Mouse (Mus musculus) urinary bladder, postnatal 10 days (tissue): Measurements from ENCODE around the gene Ptprn2.

ENCODE experiments used
- DNase-seq: peaks from one replicate; pipeline ENCODE4 v3.0.0; 2022; ENCODE audit warnings: low spot score

The Ptprn2 gene

DNA sequence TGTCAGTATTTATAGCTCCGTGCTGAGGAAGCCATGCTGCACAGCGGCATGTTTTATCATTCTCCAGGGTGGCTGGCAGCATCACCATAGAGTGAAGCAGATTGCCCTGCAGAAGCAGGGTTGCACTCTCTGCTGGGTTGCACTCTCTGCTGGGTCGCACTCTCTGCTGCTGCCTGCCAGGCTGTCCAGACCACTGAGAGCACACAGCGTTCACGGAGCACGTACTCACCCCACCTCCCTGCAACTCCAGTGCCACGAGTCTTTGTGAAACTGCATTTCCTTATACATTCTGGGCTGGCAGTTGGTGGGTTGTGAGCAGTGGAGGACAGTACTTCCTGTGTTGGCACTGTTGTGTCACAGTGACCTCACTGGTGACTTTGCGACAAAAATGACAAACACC, 108.9 kb downstream of the Ptprn2 start:
- no peak for DNase-seq

DNA sequence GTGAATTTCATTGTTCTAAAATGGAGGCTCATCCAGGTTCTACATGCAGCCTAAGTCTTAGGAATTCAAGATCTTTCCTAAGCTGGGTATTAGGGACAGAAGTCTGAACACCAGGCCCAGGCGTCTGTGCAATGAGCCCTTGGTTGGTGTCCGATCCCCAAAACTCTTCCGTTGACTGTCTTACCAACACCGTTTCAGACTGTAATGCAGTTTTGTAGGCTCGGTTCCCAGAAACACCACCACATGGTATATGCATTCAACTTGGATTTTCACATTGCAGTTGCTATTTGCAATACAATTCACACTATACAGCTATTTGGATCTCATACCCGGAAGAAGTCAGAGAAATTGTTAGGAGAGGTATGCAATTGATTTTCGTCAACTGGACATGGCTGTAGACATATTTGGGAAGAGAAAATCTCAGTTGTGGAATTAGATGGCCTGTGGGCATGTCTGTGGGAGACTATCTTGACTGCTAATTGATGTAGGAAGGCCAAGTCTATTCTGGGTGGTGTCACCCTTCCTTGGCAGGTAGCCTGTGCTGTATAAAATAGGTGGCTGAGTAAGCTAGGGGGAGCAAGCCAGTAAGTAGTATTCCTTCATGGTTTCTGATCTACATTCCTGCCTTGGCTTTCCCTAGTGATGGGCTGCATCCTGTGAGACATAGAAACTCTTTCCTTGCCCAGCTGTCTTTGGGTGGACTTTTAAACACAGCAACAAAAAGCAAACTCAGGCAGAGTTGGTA, 109.5 kb downstream of the Ptprn2 start:
- no peak for DNase-seq

DNA sequence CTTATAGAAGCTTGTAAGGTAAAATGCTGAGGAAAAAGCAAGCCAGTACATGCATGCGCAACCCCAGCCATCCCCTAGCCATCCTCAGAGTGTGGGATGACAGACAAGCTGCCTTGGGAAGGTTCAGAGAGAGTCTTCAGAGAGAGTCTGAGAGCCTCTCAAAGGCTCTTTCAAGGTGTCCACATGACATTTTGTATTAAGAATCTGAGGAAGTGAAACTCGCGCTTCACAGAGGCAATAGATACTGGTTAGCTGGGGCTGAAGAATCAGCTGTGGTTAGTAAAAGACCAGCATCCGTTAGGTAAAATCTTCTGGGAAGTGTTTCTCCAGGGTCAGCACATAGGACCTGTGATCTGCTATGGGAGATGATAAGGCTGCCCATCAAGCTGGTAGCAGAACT, 110.2 kb downstream of the Ptprn2 start:
- DNase-seq = no peak

DNA sequence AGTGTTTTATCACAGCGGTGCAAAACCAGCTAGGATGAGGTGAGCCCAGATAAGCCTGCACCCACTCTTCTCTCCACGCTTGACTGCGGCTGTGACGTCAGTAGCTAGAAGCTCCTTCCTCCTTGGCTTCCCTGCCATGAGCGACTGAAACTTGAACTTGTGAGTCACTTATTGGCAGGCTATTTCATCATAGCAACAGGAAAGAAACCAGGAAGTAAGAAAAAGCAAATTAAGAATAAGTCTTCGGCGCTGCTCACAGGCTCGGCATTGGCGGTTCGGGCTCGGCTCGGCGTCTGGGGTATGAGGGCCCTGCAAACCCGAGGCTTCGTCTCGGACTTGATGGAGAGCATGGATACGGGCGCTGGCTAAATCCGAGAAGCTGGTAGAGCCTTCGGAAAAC, 111.5 kb downstream of the Ptprn2 start:
- DNase-seq = no peak

GRCm38 (mm10) chr12:116597670-116598069, 112.2 kb downstream of the Ptprn2 start:
- no peak for DNase-seq

- DNase-seq = no peak
Measured at GRCm38 (mm10) chr12:116598123-116599005, 112.8 kb downstream of the Ptprn2 start.

DNA sequence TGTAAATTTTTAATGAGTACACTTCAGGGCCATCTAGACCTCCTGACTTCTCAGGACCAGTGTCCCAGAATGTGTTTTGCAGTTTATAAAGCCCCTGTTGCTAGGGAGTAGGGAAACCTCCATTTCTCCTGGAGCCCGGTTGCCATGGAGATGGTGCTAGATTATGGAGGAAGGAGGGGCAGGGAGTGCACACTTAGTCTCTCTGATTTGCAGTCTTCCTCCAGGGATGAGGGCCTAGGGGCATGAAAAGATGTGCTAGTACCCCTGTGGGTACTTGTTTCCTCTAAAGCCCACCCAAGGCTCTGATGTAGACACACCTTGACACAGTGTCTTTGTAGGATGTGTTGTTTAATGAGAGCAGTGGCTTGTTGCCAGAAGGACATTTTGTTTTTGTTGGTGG, 114.0 kb downstream of the Ptprn2 start:
- no peak for DNase-seq

DNA sequence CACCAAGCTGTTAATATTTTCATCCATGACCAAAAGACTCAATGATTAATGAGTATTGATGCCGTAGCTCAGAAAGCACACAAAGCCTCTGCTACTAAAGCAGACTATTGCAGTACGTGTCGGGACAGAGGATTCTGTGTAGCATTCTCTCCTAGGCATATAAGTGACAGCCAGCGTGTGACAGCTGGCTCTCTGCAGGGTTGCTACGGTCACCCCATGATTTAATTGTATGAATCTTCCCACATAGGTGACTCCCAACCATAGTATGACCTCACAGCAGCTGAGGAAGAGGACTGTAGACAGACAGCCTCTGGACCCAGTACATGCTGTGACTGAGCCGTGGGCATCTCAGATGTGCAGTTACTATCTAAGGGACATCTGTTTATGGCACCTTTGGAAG, 114.5 kb downstream of the Ptprn2 start:
- no peak for DNase-seq

GRCm38 (mm10) chr12:116601395-116601794, 115.9 kb downstream of the Ptprn2 start:
- no peak for DNase-seq

DNA sequence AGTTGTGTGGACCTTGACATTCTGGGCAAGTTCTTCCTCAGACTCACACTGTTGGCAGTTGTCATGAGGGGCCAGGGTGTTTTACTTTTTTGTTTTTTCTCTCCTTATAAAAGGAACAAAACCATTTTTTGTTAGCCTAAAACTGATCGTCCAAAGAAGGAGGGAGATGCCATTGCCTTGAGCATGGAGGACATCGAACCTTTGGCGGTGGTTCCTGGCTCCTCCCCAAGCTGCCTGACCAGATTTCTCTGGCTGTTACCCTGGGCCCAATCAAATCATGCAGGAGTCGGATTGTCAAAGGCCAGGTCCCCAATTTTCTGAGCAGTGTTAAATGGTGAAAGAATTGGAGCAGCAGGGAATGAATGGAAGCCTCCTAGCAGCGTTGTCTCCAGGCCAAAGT, 116.4 kb downstream of the Ptprn2 start:
- DNase-seq = no peak

DNA sequence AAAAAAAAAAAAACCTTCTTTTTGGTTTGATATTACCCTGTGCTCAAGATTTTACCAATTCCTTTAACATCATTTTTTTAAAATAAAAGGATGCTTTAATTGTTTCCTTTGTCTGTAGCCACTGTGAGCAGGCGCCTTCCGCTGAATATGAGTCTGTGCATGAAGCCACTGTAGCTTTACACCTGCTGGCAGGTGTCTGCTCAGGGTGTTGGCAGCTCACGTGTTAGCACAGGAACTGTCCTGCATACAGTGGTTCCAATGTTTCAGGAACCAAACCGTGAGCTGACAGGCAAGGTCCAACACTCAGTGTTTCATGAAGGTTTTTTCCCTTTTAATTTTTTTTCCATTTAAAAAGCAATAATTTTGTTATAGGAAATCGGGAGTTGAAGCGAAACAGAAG, 123.1 kb downstream of the Ptprn2 start:
- no peak for DNase-seq

DNA sequence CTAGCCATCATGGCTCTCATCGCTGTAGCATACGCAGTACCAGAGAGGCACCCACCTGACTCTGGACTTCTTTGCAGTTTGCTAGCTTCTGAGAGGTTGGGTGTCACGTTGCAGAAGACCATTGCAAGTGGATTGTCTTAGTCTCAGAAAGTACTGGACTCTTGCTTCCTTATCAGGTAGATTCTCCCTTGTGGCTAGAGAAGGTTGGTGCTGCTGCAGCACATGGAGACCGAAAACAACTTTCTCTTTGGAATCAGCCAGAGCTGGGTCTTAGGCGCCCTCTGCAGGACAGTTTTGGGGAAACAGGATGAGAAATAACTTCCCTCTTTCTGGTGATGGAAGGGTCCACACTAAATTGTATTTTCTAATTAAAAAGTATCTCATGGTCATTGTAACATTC, 134.3 kb downstream of the Ptprn2 start:
- no peak for DNase-seq

GRCm38 (mm10) chr12:116620299-116620698, 134.8 kb downstream of the Ptprn2 start:
- no peak for DNase-seq

DNA sequence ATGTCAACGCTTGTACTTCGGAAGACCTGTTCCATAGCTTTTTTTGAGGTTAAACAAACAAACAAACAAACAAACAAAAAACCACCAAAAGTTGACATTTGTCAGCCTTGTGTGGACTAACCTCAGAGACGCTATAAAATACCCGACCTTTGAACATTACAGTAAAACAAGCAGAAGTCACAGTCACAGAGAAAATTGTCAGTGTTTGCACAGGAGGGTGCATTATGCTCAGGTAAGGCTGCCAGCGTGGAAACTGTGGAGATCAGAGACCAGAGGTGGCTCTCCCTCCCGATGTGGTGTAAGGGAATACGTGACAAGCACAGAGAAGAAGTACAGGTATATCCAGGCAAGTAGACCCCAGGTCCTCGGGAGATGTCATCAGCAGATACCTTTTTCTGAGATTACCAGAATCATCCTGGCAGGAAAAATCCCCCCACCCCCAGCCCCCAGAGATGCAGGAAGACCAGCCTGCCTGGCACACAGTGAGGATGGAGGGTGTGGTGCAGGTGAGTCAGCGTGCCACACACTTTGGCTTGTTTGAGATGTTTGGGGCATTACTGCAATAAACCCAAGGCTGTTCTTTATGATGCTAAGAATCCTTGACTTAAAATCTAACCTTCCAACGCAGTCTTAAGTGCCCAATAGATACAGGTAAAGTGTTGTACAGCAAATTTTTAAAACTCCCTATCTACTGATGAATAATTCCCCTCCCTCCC, 136.0 kb downstream of the Ptprn2 start:
- no peak for DNase-seq

DNA sequence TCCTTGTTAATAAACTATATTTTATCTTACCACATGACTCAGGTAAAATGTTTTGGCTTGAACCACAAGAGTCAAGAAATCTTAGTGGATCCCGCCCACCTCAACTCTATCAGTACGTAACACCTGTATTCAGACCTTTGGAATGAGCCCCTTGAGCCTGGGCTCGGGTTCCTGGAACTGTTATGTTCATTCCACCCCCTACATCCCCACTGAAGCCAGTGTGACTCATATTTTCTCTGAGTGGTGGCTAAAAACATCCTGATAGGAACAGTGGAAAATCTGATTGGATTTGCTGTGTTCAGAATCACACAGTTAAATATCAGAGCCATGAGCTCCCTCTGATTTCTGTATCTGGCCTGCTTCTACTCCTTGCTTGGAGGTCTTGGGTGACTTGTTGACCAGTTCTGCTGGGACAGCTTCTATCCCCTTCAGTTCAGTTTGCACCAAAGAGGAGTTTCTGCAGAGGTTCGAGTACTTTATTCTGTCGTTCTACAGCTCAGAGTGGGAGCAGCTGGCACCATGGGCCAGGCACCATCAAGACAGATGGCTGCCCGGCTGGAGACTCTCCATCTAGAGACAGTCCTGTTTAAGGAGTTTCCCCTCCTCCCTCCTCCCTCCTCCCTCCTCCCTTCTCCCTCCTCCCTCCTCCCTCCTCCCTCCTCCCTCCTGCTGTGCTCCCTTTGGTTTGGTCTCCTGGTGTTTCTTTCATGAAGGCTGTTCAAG, 137.3 kb downstream of the Ptprn2 start:
- no peak for DNase-seq

GRCm38 (mm10) chr12:116625391-116626281, 140.1 kb downstream of the Ptprn2 start:
- DNase-seq = no peak

- no peak for DNase-seq
Measured at GRCm38 (mm10) chr12:116628992-116629391, 143.5 kb downstream of the Ptprn2 start.

GRCm38 (mm10) chr12:116637498-116637897, 152.0 kb downstream of the Ptprn2 start:
- no peak for DNase-seq

DNA sequence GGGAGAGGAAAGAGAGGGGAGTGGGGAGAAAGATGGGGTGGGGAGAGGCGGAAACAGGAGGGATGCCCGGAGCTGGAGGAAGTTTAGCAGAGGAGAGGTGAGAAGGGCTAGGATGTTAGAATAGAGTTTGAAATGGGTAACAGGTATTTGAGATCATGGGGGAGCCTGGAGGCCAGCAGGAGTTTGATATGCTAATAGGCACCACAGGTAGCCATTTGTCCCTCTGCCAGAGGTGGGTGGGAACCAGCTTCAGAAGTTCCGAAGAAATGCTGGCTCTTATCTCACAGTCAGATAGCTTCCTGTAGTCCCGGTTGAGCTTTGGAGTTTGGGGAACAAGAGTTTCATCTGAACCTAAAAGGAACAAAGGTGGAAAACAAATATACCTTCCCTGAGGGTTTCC, 155.4 kb downstream of the Ptprn2 start:
- DNase-seq = no peak

GRCm38 (mm10) chr12:116641339-116642190, 156.0 kb downstream of the Ptprn2 start:
- DNase-seq = no peak
